Mouse (Mus musculus) limb, embryonic 14.5 days (tissue): ENCODE results near the gene Ddo. TPM values are rescaled to one million over a fixed set of nuclear protein-coding genes. Genes with fewer than 3 reads are reported as not detected.

Experiments
- ATAC-seq: fragments of 200-750 bp; cut with Nextera tagmentation; 2 replicates; pipeline ENCODE4 v1.8.0; 2017; ENCODE audit warnings: low read depth, moderate number of reproducible peaks, moderate TSS enrichment; ENCODE audit not compliant: low FRiP score
- DNase-seq: peaks from one replicate; pipeline ENCODE4 v3.0.0-alpha.2; 2015; ENCODE audit warnings: low spot score
- H3K27ac ChIP-seq: fragments of 300-500 bp; sonication (generic); replicated peaks from 2 replicates; pipeline ENCODE4 v1.5.1; 2014; ENCODE audit warnings: low read depth, mild to moderate bottlenecking, low read length, moderate library complexity, mixed read lengths
- H3K27me3 ChIP-seq: fragments of 300-500 bp; sonication (generic); 2 replicates; pipeline ENCODE4 v1.6.1; 2014; ENCODE audit warnings: low read length, mixed read lengths; ENCODE audit not compliant: control insufficient read depth, insufficient read depth
- H3K36me3 ChIP-seq: fragments of 300-500 bp; sonication (generic); 2 replicates; pipeline ENCODE4 v1.6.1; 2014; ENCODE audit warnings: mild to moderate bottlenecking, low read length, moderate library complexity, mixed read lengths; ENCODE audit not compliant: control insufficient read depth, insufficient read depth
- H3K4me1 ChIP-seq: fragments of 300-500 bp; sonication (generic); 2 replicates; pipeline ENCODE4 v1.6.1; 2014; ENCODE audit warnings: antibody characterized with exemption, low read length, mixed read lengths; ENCODE audit not compliant: control insufficient read depth, insufficient read depth
- H3K4me2 ChIP-seq: fragments of 300-500 bp; sonication (generic); replicated peaks from 2 replicates; pipeline ENCODE4 v1.6.1; 2014; ENCODE audit warnings: low read depth, mild to moderate bottlenecking, low read length, moderate library complexity; ENCODE audit not compliant: severe bottlenecking
- H3K4me3 ChIP-seq: fragments of 300-500 bp; sonication (generic); replicated peaks from 2 replicates; pipeline ENCODE4 v1.5.1; 2014; ENCODE audit warnings: low read length
- H3K9ac ChIP-seq: fragments of 300-500 bp; sonication (generic); 2 replicates; pipeline ENCODE4 v1.6.1; 2014; ENCODE audit warnings: mild to moderate bottlenecking, low read depth, low read length, moderate library complexity; ENCODE audit not compliant: severe bottlenecking
- H3K9me3 ChIP-seq: fragments of 300-500 bp; sonication (generic); 2 replicates; pipeline ENCODE4 v1.6.1; 2016; ENCODE audit warnings: low read length; ENCODE audit not compliant: control insufficient read depth
- POLR2A ChIP-seq: fragments of 200-500 bp; IDR thresholded peaks from 2 replicates; pipeline ENCODE4 v1.8.0; 2012; ENCODE audit warnings: inconsistent platforms, mild to moderate bottlenecking, moderate library complexity, borderline replicate concordance; ENCODE audit not compliant: insufficient read depth, insufficient read length; ENCODE audit errors: extremely low read depth
- WGBS: fragments of 180-500 bp; shearing (Covaris S2); extraction: QIAGEN DNeasy Blood & Tissue Kit; methylation state at CpG from one replicate; pipeline ENCODE4 v1.1.7; 2014; 5-methylcytosine and 5-hydroxymethylcytosine counted together
- polyA plus RNA-seq, 2 experiments: library from polyadenylated mRNA; depleted of rRNA in 1 of 2; stranded (reverse) in 1 of 2; unstranded in 1 of 2; fragments of >200 nt; fragmentation: Nextera tagmentation in 1 of 2; extraction: Ambion mirVana in 1 of 2; gene quantifications; 2 replicates each; pipeline versions ENCODE4 v1.2.1 to v1.2.3; 2012 to 2014

Gene Ddo
- 0.06 and 0.13 TPM in 2 replicates for polyA plus RNA-seq (2012; rRNA removed)
- polyA plus RNA-seq (2014; fragmentation: Nextera tagmentation; extraction: Ambion mirVana) = 0.14 and 0.28 TPM in 2 replicates

- Histone ChIP-seq H3K9ac (no peak within 1 kb of the TSS), H3K36me3 (no peaks in the 10 kb centered on the region), H3K27me3 (no peaks in the 10 kb centered on the region), H3K27ac (no peak within 1 kb of the TSS), H3K4me2 (no peak within 1 kb of the TSS), H3K4me3 (no peak within 1 kb of the TSS), H3K9me3 (no peaks in the 10 kb centered on the region; the same call in 1 of the 2 replicates), H3K4me1 (no peaks in the 10 kb centered on the region)
- DNase-seq = no peak
- 62% methylated on average over 8 of the region's 8 CpGs for WGBS
- ATAC-seq = no peak
- no peak for TF ChIP-seq POLR2A
Measured at GRCm38 (mm10) chr10:40629656-40630311, at the start of gene Ddo. Gene Ddo, plus strand, starts transcription at chr10:40630011.

- 77% methylated on average over 8 of the region's 8 CpGs for WGBS
- H3K4me2 ChIP-seq = no peak overlapping the region
- H3K4me1 ChIP-seq = no peaks in the 10 kb centered on the region
- H3K4me3 ChIP-seq = no peak overlapping the region
- no peak for DNase-seq
- no peak for TF ChIP-seq POLR2A
- H3K27ac ChIP-seq = no peak overlapping the region
- ATAC-seq = no peak
- H3K9me3 ChIP-seq = no peaks in the 10 kb centered on the region
- no peaks in the 10 kb centered on the region for H3K36me3 ChIP-seq
- no peaks in the 10 kb centered on the region for H3K27me3 ChIP-seq
- no peak overlapping the region for H3K9ac ChIP-seq
Measured at GRCm38 (mm10) chr10:40583584-40584255, 46.1 kb upstream of the Ddo start.

- no peak for TF ChIP-seq POLR2A
- H3K9me3 ChIP-seq = no peaks in the 10 kb centered on the region
- no peak for ATAC-seq
Measured at GRCm38 (mm10) chr10:40592186-40592585, 37.6 kb upstream of the Ddo start.

GRCm38 (mm10) chr10:40597177-40597576 is 32.6 kb upstream of the Ddo start:
- no peaks in the 10 kb centered on the region for H3K9me3 ChIP-seq
- no peak overlapping the region for H3K27ac ChIP-seq
- H3K4me2 ChIP-seq = no peak overlapping the region
- no peaks in the 10 kb centered on the region for H3K4me1 ChIP-seq
- 86% methylated on average over 3 of the region's 3 CpGs for WGBS
- H3K9ac ChIP-seq = no peak overlapping the region
- H3K4me3 ChIP-seq = no peak overlapping the region
- DNase-seq (no peak), ATAC-seq (no peak)
- H3K27me3 ChIP-seq = no peaks in the 10 kb centered on the region
- TF ChIP-seq POLR2A = no peak
- H3K36me3 ChIP-seq = no peaks in the 10 kb centered on the region

More at GRCm38 (mm10) chr10:40592186-40592585, 37.6 kb upstream of the Ddo start:
- H3K4me2 ChIP-seq = no peak overlapping the region
- H3K27me3 ChIP-seq = no peaks in the 10 kb centered on the region
- no peak overlapping the region for H3K9ac ChIP-seq
- H3K27ac ChIP-seq = no peak overlapping the region
- H3K4me1 ChIP-seq = no peaks in the 10 kb centered on the region
- H3K36me3 ChIP-seq = no peaks in the 10 kb centered on the region
- 65% methylated on average over 7 of the region's 7 CpGs for WGBS
- no peak overlapping the region for H3K4me3 ChIP-seq
- DNase-seq = no peak

- DNase-seq = no peak
- H3K9ac ChIP-seq = no peak overlapping the region
- TF ChIP-seq POLR2A = no peak
- no peaks in the 10 kb centered on the region for H3K9me3 ChIP-seq
- no peaks in the 10 kb centered on the region for H3K4me1 ChIP-seq
- WGBS = 42% methylated on average over 6 of the region's 6 CpGs
- H3K27me3 ChIP-seq = no peaks in the 10 kb centered on the region
- H3K36me3 ChIP-seq = no peaks in the 10 kb centered on the region
- no peak overlapping the region for H3K4me2 ChIP-seq
- no peak overlapping the region for H3K4me3 ChIP-seq
- ATAC-seq = no peak
- no peak overlapping the region for H3K27ac ChIP-seq
Measured at GRCm38 (mm10) chr10:40604706-40605394, 25.0 kb upstream of the Ddo start.
